Mouse (Mus musculus) liver, embryonic 14.5 days (tissue): ENCODE results near the gene Slc44a5. TPM values are rescaled to one million over a fixed set of nuclear protein-coding genes. Genes with fewer than 3 reads are reported as not detected.

ENCODE experiments used
- ATAC-seq: fragments of 200-750 bp; cut with Nextera tagmentation; 2 replicates; pipeline ENCODE4 v1.8.0; 2017; ENCODE audit warnings: moderate number of reproducible peaks, mild to moderate bottlenecking, moderate library complexity; ENCODE audit not compliant: insufficient read depth
- DNase-seq, 3 experiments: peaks; one replicate each; pipeline ENCODE4 v3.0.0-alpha.2; 2012 to 2013; ENCODE audit warnings: low read depth in 3 of 3, low spot score in 3 of 3
- H3K27ac ChIP-seq: fragments of 300-500 bp; sonication (generic); 2 replicates; pipeline ENCODE4 v1.5.1; 2014; ENCODE audit warnings: moderate library complexity, mild to moderate bottlenecking, control low read depth, inconsistent platforms
- H3K27me3 ChIP-seq: fragments of 300-500 bp; sonication (generic); 2 replicates; pipeline ENCODE4 v1.6.1; 2014; ENCODE audit warnings: mild to moderate bottlenecking, low read length, moderate library complexity; ENCODE audit not compliant: control insufficient read depth, insufficient read depth
- H3K36me3 ChIP-seq: fragments of 300-500 bp; sonication (generic); replicated peaks from 2 replicates; pipeline ENCODE4 v1.6.1; 2014; ENCODE audit warnings: low read depth; ENCODE audit not compliant: control insufficient read depth, insufficient read depth
- H3K4me1 ChIP-seq, 2 experiments: fragments of 200-500 bp in 1 of 2; fragments of 300-500 bp in 1 of 2; sonication (generic) in 1 of 2; replicated peaks; 2 replicates each; pipeline ENCODE4 v1.6.1; 2012 to 2014; ENCODE audit warnings: antibody characterized with exemption in 1 of 2, inconsistent platforms in 1 of 2, low read length in 1 of 2; ENCODE audit not compliant: control insufficient read depth in 2 of 2, insufficient read depth in 2 of 2
- H3K4me2 ChIP-seq: fragments of 300-500 bp; sonication (generic); 2 replicates; pipeline ENCODE4 v1.6.1; 2014; ENCODE audit warnings: low read depth, mild to moderate bottlenecking, control low read depth, moderate library complexity
- H3K4me3 ChIP-seq, 2 experiments: fragments of 200-500 bp in 1 of 2; fragments of 300-500 bp in 1 of 2; sonication (generic) in 1 of 2; 2 replicates each; pipeline ENCODE4 v1.5.1; 2012 to 2014; ENCODE audit warnings: low read depth in 2 of 2, low read length in 2 of 2, mild to moderate bottlenecking in 2 of 2, control low read depth in 1 of 2, inconsistent platforms in 1 of 2, moderate library complexity in 1 of 2; ENCODE audit not compliant: insufficient read depth in 1 of 2
- H3K9ac ChIP-seq: fragments of 300-500 bp; sonication (generic); replicated peaks from 2 replicates; pipeline ENCODE4 v1.6.1; 2014; ENCODE audit warnings: mild to moderate bottlenecking, control low read depth, moderate library complexity
- H3K9me3 ChIP-seq: fragments of 300-500 bp; sonication (generic); 2 replicates; pipeline ENCODE4 v1.6.1; 2016; ENCODE audit warnings: low read length, mixed read lengths; ENCODE audit not compliant: control insufficient read depth
- CTCF ChIP-seq: IDR thresholded peaks from 2 replicates; pipeline ENCODE4 v1.5.1; 2016; ENCODE audit warnings: antibody characterized with exemption, low read depth, control low read depth
- EP300 ChIP-seq: IDR thresholded peaks from 2 replicates; pipeline ENCODE4 v1.6.1; 2016; ENCODE audit warnings: antibody characterized with exemption, low read depth
- WGBS: fragments of 180-500 bp; shearing (Covaris S2); extraction: QIAGEN DNeasy Blood & Tissue Kit; methylation state at CpG from one replicate; pipeline ENCODE4 v1.1.7; 2014; ENCODE audit not compliant: insufficient replicate concordance; 5-methylcytosine and 5-hydroxymethylcytosine counted together
- polyA plus RNA-seq, 2 experiments: library from polyadenylated mRNA; depleted of rRNA in 1 of 2; stranded (reverse) in 1 of 2; unstranded in 1 of 2; fragments of >200 nt; fragmentation: Nextera tagmentation in 1 of 2; extraction: Ambion mirVana in 1 of 2; gene quantifications; 2 replicates each; pipeline versions ENCODE4 v1.2.1 to v1.2.3; 2012 to 2014

Gene Slc44a5
- polyA plus RNA-seq, 2 experiments: 0.39 to 0.48 TPM

- ATAC-seq (peak; percentile 57), DNase-seq (peak in 1 of 3 experiments; percentile 27)
- peak overlapping the region; percentile 80 for H3K9ac ChIP-seq
- H3K27me3 ChIP-seq: no peaks in the 10 kb centered on the region
- peak overlapping the region; percentile 72 to 94 for H3K4me3 ChIP-seq
- WGBS: under 1% methylated on average over 19 of the region's 19 CpGs
- 0 out of 2 replicates have a peak, but pooled peaks cover 5% of the 10 kb centered on the region for H3K36me3 ChIP-seq
- peak overlapping the region; percentile 83 for H3K4me2 ChIP-seq
- TF ChIP-seq CTCF (no peak), EP300 (no peak)
- H3K9me3 ChIP-seq: no peaks in the 10 kb centered on the region
- H3K27ac ChIP-seq: peak overlapping the region; percentile 43
- peaks cover 14 to 20% of the 10 kb centered on the region in 2 experiments for H3K4me1 ChIP-seq
Observed at GRCm38 (mm10) chr3:153943901-153944334, 29.3 kb upstream of the Slc44a5 start.

DNA sequence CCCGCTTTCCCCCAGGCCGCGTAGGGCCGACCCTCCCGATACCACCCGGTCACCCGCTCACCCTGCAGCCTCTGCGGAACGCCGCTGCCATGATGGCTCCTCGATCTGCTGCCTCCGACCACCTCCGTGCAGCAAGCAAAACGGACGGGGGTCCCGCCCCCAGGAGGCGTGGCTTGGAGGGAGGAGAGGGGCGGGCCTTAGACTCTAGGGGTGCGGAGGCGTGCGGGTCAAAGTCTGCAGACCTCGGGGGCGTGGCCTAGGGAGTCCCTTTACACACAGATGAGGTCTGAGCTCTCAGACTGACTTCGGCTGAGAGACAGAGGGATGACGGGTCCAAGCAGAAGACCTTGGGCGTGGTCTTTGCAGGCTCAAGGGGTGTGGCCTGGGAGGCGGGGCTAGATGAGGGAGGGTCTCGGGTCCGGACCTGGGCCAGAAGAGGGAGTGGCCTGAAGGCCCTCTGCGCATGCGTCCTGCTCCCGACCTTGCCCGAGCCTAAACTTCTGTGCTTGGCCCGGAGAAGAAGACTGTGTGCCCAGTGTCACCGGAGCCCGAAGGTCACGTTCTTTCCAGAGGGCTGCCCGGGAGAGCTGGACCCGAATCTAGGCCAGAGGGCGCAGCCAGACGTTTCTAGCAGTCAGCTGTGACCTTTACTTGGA is 28.8 kb upstream of the Slc44a5 start, which contains the start of gene Acadm:
Acadm (minus strand) TSS at position 298 of the 656 bp plus-strand sequence.
- Histone ChIP-seq H3K9ac (peak within 1 kb of the TSS; percentile 80), H3K27me3 (no peaks in the 10 kb centered on the region), H3K9me3 (no peaks in the 10 kb centered on the region), H3K4me3 (peak within 1 kb of the TSS; percentile 72 to 94), H3K4me2 (peak within 1 kb of the TSS; percentile 83), H3K4me1 (peaks cover 14 to 20% of the 10 kb centered on the region in 2 experiments), H3K36me3 (0 out of 2 replicates have a peak, but pooled peaks cover 5% of the 10 kb centered on the region), H3K27ac (peak within 1 kb of the TSS; percentile 77)
- peak; percentile 89 to 94 (median 90) for DNase-seq
- under 1% methylated on average over 41 of the region's 41 CpGs for WGBS
- peak; percentile 94 for ATAC-seq
- TF ChIP-seq CTCF (no peak), EP300 (no peak)

DNA sequence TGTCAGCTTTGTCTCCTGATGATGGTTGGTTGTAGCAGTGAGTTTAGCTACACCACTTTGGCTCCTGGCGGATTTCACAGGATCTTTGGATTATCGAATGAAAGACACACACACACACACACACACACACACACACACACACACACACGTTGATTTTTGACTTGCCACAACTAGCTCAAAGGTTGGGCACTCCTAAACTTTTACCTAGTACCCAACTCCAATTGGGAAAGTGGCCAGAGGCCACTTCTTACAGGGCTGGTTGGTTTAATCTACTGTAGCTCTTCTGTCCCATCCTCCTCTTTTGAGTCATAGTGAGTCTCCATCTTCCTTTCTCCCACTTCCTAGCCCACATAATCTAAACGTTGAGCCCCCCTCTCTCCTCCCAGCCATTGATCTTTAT is 26.0 kb upstream of the Slc44a5 start:
- ATAC-seq (no peak), DNase-seq (no peak)
- H3K4me2 ChIP-seq: no peak overlapping the region
- TF ChIP-seq EP300: no peak
- no peak for TF ChIP-seq CTCF
- H3K9me3 ChIP-seq: no peaks in the 10 kb centered on the region
- H3K27me3 ChIP-seq: no peaks in the 10 kb centered on the region
- 58% methylated on average over 4 of the region's 4 CpGs for WGBS
- H3K4me3 ChIP-seq: no peak overlapping the region
- H3K36me3 ChIP-seq: no peaks in the 10 kb centered on the region
- no peak overlapping the region for H3K9ac ChIP-seq
- H3K27ac ChIP-seq: no peak overlapping the region
- peaks cover 10 to 12% of the 10 kb centered on the region in 2 experiments for H3K4me1 ChIP-seq

- Histone ChIP-seq H3K27ac (no peak overlapping the region), H3K4me2 (no peak overlapping the region), H3K9ac (no peak overlapping the region), H3K9me3 (no peaks in the 10 kb centered on the region), H3K4me3 (no peak overlapping the region), H3K36me3 (no peaks in the 10 kb centered on the region), H3K27me3 (no peaks in the 10 kb centered on the region), H3K4me1 (peaks cover 4 to 10% of the 10 kb centered on the region in 2 experiments)
- 47% methylated on average over 2 of the region's 2 CpGs for WGBS
- ATAC-seq: no peak
- no peak for TF ChIP-seq EP300
- TF ChIP-seq CTCF: no peak
- no peak for DNase-seq
Observed at GRCm38 (mm10) chr3:153948176-153948575, 25.1 kb upstream of the Slc44a5 start.

- ATAC-seq (no peak), DNase-seq (no peak)
- no peak overlapping the region for H3K4me2 ChIP-seq
- H3K9ac ChIP-seq: no peak overlapping the region
- H3K4me3 ChIP-seq: no peak overlapping the region
- no peak overlapping the region for H3K27ac ChIP-seq
- 27% methylated on average over 5 of the region's 5 CpGs for WGBS
- no peaks in the 10 kb centered on the region for H3K27me3 ChIP-seq
- H3K36me3 ChIP-seq: no peaks in the 10 kb centered on the region
- no peaks in the 10 kb centered on the region for H3K4me1 ChIP-seq
- TF ChIP-seq CTCF: no peak
- no peak for TF ChIP-seq EP300
- H3K9me3 ChIP-seq: no peaks in the 10 kb centered on the region
Observed at GRCm38 (mm10) chr3:153957916-153958315, 15.3 kb upstream of the Slc44a5 start.
